Mouse (Mus musculus): ENCODE results near the gene Pygb. TPM values are rescaled to one million over a fixed set of nuclear protein-coding genes. Genes with fewer than 3 reads are reported as not detected.

Gene Pygb
- polyA plus RNA-seq, 1 experiment from 2014 or later: 61.6 TPM

- 74% methylated on average over 9 of the region's 9 CpGs for WGBS
- Histone ChIP-seq H3K4me3 (ENCODE audit: low read depth, low read length) (no peak overlapping the region), H3K36me3 (ENCODE audit: control insufficient read depth, insufficient read depth, low read length) (no peaks in the 10 kb centered on the region), H3K9ac (replicated peaks; ENCODE audit: low read depth, low read length) (no peak overlapping the region), H3K9me3 (ENCODE audit: control insufficient read depth, low read depth, low read length) (no peaks in the 10 kb centered on the region), H3K27me3 (ENCODE audit: control insufficient read depth, insufficient read depth, low read length) (no peaks in the 10 kb centered on the region), H3K27ac (ENCODE audit: low read length) (no peak overlapping the region), H3K4me1 (ENCODE audit: control insufficient read depth, insufficient read depth, low read length) (no peaks in the 10 kb centered on the region), H3K4me2 (replicated peaks; ENCODE audit: low read depth, low read length) (no peak overlapping the region)
- ATAC-seq (ENCODE audit: insufficient number of reproducible peaks, insufficient read depth, low FRiP score, low read depth): no peak
Measured at GRCm38 (mm10) chr2:150858724-150859487, 72.4 kb downstream of the Pygb start.

GRCm38 (mm10) chr2:150859709-150860470 lies 73.4 kb downstream of the Pygb start:
- WGBS: 76% methylated on average over 11 of the region's 11 CpGs
- Histone ChIP-seq H3K4me1 (ENCODE audit: control insufficient read depth, insufficient read depth, low read length) (no peaks in the 10 kb centered on the region), H3K36me3 (ENCODE audit: control insufficient read depth, insufficient read depth, low read length) (no peaks in the 10 kb centered on the region), H3K9me3 (ENCODE audit: control insufficient read depth, low read depth, low read length) (no peaks in the 10 kb centered on the region), H3K4me2 (replicated peaks; ENCODE audit: low read depth, low read length) (no peak overlapping the region), H3K4me3 (ENCODE audit: low read depth, low read length) (no peak overlapping the region), H3K9ac (replicated peaks; ENCODE audit: low read depth, low read length) (no peak overlapping the region), H3K27ac (ENCODE audit: low read length) (no peak overlapping the region), H3K27me3 (ENCODE audit: control insufficient read depth, insufficient read depth, low read length) (no peaks in the 10 kb centered on the region)
- ATAC-seq (ENCODE audit: insufficient number of reproducible peaks, insufficient read depth, low FRiP score, low read depth): no peak

GRCm38 (mm10) chr2:150861128-150861527 lies 74.6 kb downstream of the Pygb start:
- Histone ChIP-seq H3K4me1 (ENCODE audit: control insufficient read depth, insufficient read depth, low read length) (no peaks in the 10 kb centered on the region), H3K4me2 (replicated peaks; ENCODE audit: low read depth, low read length) (no peak overlapping the region), H3K27me3 (ENCODE audit: control insufficient read depth, insufficient read depth, low read length) (no peaks in the 10 kb centered on the region), H3K9me3 (ENCODE audit: control insufficient read depth, low read depth, low read length) (no peaks in the 10 kb centered on the region), H3K9ac (replicated peaks; ENCODE audit: low read depth, low read length) (no peak overlapping the region), H3K27ac (ENCODE audit: low read length) (no peak overlapping the region), H3K36me3 (ENCODE audit: control insufficient read depth, insufficient read depth, low read length) (no peaks in the 10 kb centered on the region), H3K4me3 (ENCODE audit: low read depth, low read length) (no peak overlapping the region)
- ATAC-seq (ENCODE audit: insufficient number of reproducible peaks, insufficient read depth, low FRiP score, low read depth): no peak
- 87% methylated on average over 2 of the region's 2 CpGs for WGBS

- no peaks in the 10 kb centered on the region for H3K27me3 ChIP-seq (ENCODE audit: control insufficient read depth, insufficient read depth, low read length)
- no peaks in the 10 kb centered on the region for H3K36me3 ChIP-seq (ENCODE audit: control insufficient read depth, insufficient read depth, low read length)
- H3K9me3 ChIP-seq (ENCODE audit: control insufficient read depth, low read depth, low read length): no peaks in the 10 kb centered on the region
- no peaks in the 10 kb centered on the region for H3K4me1 ChIP-seq (ENCODE audit: control insufficient read depth, insufficient read depth, low read length)
- no peak for ATAC-seq (ENCODE audit: insufficient number of reproducible peaks, insufficient read depth, low FRiP score, low read depth)
- H3K9ac ChIP-seq (replicated peaks; ENCODE audit: low read depth, low read length): no peak overlapping the region
- no peak overlapping the region for H3K4me2 ChIP-seq (replicated peaks; ENCODE audit: low read depth, low read length)
- no peak overlapping the region for H3K27ac ChIP-seq (ENCODE audit: low read length)
- WGBS: 94% methylated on average over 2 of the region's 2 CpGs
- H3K4me3 ChIP-seq (ENCODE audit: low read depth, low read length): no peak overlapping the region
Measured at GRCm38 (mm10) chr2:150867021-150867420, 80.5 kb downstream of the Pygb start.

GRCm38 (mm10) chr2:150869446-150869845 lies 82.9 kb downstream of the Pygb start:
- Histone ChIP-seq H3K27ac (ENCODE audit: low read length) (no peak overlapping the region), H3K27me3 (ENCODE audit: control insufficient read depth, insufficient read depth, low read length) (no peaks in the 10 kb centered on the region), H3K9me3 (ENCODE audit: control insufficient read depth, low read depth, low read length) (no peaks in the 10 kb centered on the region), H3K4me2 (replicated peaks; ENCODE audit: low read depth, low read length) (no peak overlapping the region), H3K4me3 (ENCODE audit: low read depth, low read length) (no peak overlapping the region), H3K36me3 (ENCODE audit: control insufficient read depth, insufficient read depth, low read length) (no peaks in the 10 kb centered on the region), H3K9ac (replicated peaks; ENCODE audit: low read depth, low read length) (no peak overlapping the region), H3K4me1 (ENCODE audit: control insufficient read depth, insufficient read depth, low read length) (no peaks in the 10 kb centered on the region)
- 92% methylated on average over 1 of the region's 1 CpGs for WGBS
- no peak for ATAC-seq (ENCODE audit: insufficient number of reproducible peaks, insufficient read depth, low FRiP score, low read depth)

- no peaks in the 10 kb centered on the region for H3K9me3 ChIP-seq (ENCODE audit: control insufficient read depth, low read depth, low read length)
- no peaks in the 10 kb centered on the region for H3K27me3 ChIP-seq (ENCODE audit: control insufficient read depth, insufficient read depth, low read length)
- no peak for ATAC-seq (ENCODE audit: insufficient number of reproducible peaks, insufficient read depth, low FRiP score, low read depth)
Measured at GRCm38 (mm10) chr2:150874508-150874907, 88.0 kb downstream of the Pygb start.

GRCm38 (mm10) chr2:150875226-150875625 lies 88.7 kb downstream of the Pygb start:
- no peak for ATAC-seq (ENCODE audit: insufficient number of reproducible peaks, insufficient read depth, low FRiP score, low read depth)
- no peaks in the 10 kb centered on the region for H3K36me3 ChIP-seq (ENCODE audit: control insufficient read depth, insufficient read depth, low read length)
- no peaks in the 10 kb centered on the region for H3K9me3 ChIP-seq (ENCODE audit: control insufficient read depth, low read depth, low read length)
- no peak overlapping the region for H3K4me3 ChIP-seq (ENCODE audit: low read depth, low read length)
- H3K27me3 ChIP-seq (ENCODE audit: control insufficient read depth, insufficient read depth, low read length): no peaks in the 10 kb centered on the region
- WGBS: 96% methylated on average over 1 of the region's 1 CpGs
- no peaks in the 10 kb centered on the region for H3K4me1 ChIP-seq (ENCODE audit: control insufficient read depth, insufficient read depth, low read length)
- no peak overlapping the region for H3K9ac ChIP-seq (replicated peaks; ENCODE audit: low read depth, low read length)
- H3K4me2 ChIP-seq (replicated peaks; ENCODE audit: low read depth, low read length): no peak overlapping the region
- no peak overlapping the region for H3K27ac ChIP-seq (ENCODE audit: low read length)

More at GRCm38 (mm10) chr2:150874508-150874907, 88.0 kb downstream of the Pygb start:
- no peaks in the 10 kb centered on the region for H3K36me3 ChIP-seq (ENCODE audit: control insufficient read depth, insufficient read depth, low read length)
- H3K4me3 ChIP-seq (ENCODE audit: low read depth, low read length): no peak overlapping the region
- H3K4me1 ChIP-seq (ENCODE audit: control insufficient read depth, insufficient read depth, low read length): no peaks in the 10 kb centered on the region
- H3K27ac ChIP-seq (ENCODE audit: low read length): no peak overlapping the region
- 88% methylated on average over 1 of the region's 1 CpGs for WGBS
- H3K4me2 ChIP-seq (replicated peaks; ENCODE audit: low read depth, low read length): no peak overlapping the region
- H3K9ac ChIP-seq (replicated peaks; ENCODE audit: low read depth, low read length): no peak overlapping the region

GRCm38 (mm10) chr2:150877561-150877960 lies 91.0 kb downstream of the Pygb start:
- H3K4me1 ChIP-seq (ENCODE audit: control insufficient read depth, insufficient read depth, low read length): no peaks in the 10 kb centered on the region
- H3K27me3 ChIP-seq (ENCODE audit: control insufficient read depth, insufficient read depth, low read length): no peaks in the 10 kb centered on the region
- H3K9ac ChIP-seq (replicated peaks; ENCODE audit: low read depth, low read length): no peak overlapping the region
- ATAC-seq (ENCODE audit: insufficient number of reproducible peaks, insufficient read depth, low FRiP score, low read depth): no peak
- H3K4me2 ChIP-seq (replicated peaks; ENCODE audit: low read depth, low read length): no peak overlapping the region
- 80% methylated on average over 4 of the region's 4 CpGs for WGBS
- H3K36me3 ChIP-seq (ENCODE audit: control insufficient read depth, insufficient read depth, low read length): no peaks in the 10 kb centered on the region
- H3K27ac ChIP-seq (ENCODE audit: low read length): no peak overlapping the region
- no peaks in the 10 kb centered on the region for H3K9me3 ChIP-seq (ENCODE audit: control insufficient read depth, low read depth, low read length)
- H3K4me3 ChIP-seq (ENCODE audit: low read depth, low read length): no peak overlapping the region
